Mouse (Mus musculus): ENCODE measurements around the gene Ephb1. TPM values are rescaled to one million over a fixed set of nuclear protein-coding genes. Genes with fewer than 3 reads are reported as not detected.

Gene Ephb1
- polyA plus RNA-seq, 1 experiment from 2014 or later, result 6.5 TPM

DNA sequence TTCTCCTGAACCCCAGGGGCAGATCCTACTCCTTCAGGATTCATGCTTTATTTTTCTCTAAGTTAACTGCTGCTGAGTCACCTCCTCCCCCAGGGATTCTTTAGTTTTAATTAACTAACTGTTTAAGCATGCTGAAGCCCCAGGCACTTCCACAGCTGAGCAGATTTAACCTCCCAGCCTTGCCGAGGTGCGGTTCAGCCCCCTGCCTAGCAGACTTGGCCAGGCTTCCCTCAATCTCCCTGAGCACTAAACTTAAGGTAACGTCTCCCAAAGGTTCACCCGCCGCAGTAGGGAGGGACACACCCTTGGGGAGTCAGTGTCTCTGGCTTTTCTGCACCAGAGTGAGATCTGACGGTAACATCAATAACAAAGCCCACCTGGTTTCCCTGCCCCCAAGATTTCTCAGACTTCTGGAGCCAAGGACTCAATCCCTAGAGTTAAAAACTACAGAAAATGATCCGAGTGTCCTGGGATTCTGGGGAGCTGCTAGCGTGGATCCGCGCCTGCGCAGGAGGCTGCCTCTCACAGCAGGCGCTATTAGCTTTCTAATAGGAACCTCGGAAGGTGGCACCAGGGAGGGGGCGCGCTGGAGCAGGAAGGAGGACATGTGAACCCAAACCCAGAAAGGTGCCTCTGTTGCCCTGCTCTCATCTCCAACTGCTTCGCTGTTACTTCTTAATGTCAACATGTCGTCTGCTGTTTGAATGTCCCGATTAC is 87.0 kb downstream of the Ephb1 start:
- under 1% methylated on average over 18 of the region's 18 CpGs for WGBS
- H3K4me3 ChIP-seq, result peak overlapping the region; percentile 22
- H3K4me1 ChIP-seq, result peaks cover 11% of the 10 kb centered on the region
- H3K9me3 ChIP-seq, result no peaks in the 10 kb centered on the region
- no peaks in the 10 kb centered on the region for H3K36me3 ChIP-seq
- H3K27me3 ChIP-seq, result peaks cover 18% of the 10 kb centered on the region; the same call in 1 of the 2 replicates
- ATAC-seq (ENCODE audit: insufficient number of reproducible peaks, insufficient read depth, low FRiP score, low TSS enrichment), result no peak
- peak overlapping the region; percentile 53 for H3K4me2 ChIP-seq (replicated peaks)
- no peak overlapping the region for H3K27ac ChIP-seq
- H3K9ac ChIP-seq, result peak overlapping the region; percentile 39; the same call in 1 of the 2 replicates

GRCm38 (mm10) chr9:102263760-102264159 is 90.7 kb downstream of the Ephb1 start:
- no peak for ATAC-seq (ENCODE audit: insufficient number of reproducible peaks, insufficient read depth, low FRiP score, low TSS enrichment)
- no peak overlapping the region for H3K4me2 ChIP-seq (replicated peaks)
- peaks cover 11% of the 10 kb centered on the region for H3K4me1 ChIP-seq
- H3K4me3 ChIP-seq, result no peak overlapping the region
- no peaks in the 10 kb centered on the region for H3K9me3 ChIP-seq
- peaks cover 14% of the 10 kb centered on the region; the same call in 1 of the 2 replicates for H3K27me3 ChIP-seq
- no peak overlapping the region for H3K9ac ChIP-seq
- no peaks in the 10 kb centered on the region for H3K36me3 ChIP-seq
- 55% methylated on average over 7 of the region's 7 CpGs for WGBS
- no peak overlapping the region for H3K27ac ChIP-seq

GRCm38 (mm10) chr9:102262100-102262501 is 92.4 kb downstream of the Ephb1 start:
- no peak for ATAC-seq (ENCODE audit: insufficient number of reproducible peaks, insufficient read depth, low FRiP score, low TSS enrichment)

DNA sequence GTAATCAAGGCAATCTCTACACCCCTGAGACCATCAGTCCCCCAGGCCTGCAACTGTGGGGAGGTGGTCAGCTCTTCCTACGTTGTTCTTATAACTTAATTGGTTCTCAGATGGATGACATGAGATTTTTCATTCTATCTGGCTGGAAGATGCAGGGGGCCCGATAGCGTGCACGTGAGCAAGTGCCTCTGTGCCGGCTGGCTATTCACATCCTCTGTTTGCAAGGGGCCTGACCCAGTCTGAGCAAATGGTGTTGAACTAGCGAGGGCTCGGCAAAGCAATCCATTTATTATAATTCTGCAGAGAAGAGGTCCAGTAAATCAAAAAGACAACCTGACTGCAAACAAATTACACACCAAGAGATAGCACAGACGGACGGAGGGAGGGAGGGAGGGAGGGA is 93.0 kb downstream of the Ephb1 start:
- Histone ChIP-seq H3K4me2 (replicated peaks) (no peak overlapping the region), H3K36me3 (no peaks in the 10 kb centered on the region), H3K27ac (no peak overlapping the region), H3K4me3 (no peak overlapping the region), H3K9me3 (no peaks in the 10 kb centered on the region), H3K27me3 (0 out of 2 replicates have a peak, but pooled peaks cover 7% of the 10 kb centered on the region), H3K9ac (no peak overlapping the region), H3K4me1 (no peaks in the 10 kb centered on the region)
- no peak for ATAC-seq (ENCODE audit: insufficient number of reproducible peaks, insufficient read depth, low FRiP score, low TSS enrichment)
- 27% methylated on average over 9 of the region's 9 CpGs for WGBS

More at GRCm38 (mm10) chr9:102262100-102262501, 92.4 kb downstream of the Ephb1 start:
- Histone ChIP-seq H3K9ac (no peak overlapping the region), H3K9me3 (no peaks in the 10 kb centered on the region), H3K4me2 (replicated peaks) (no peak overlapping the region), H3K27ac (no peak overlapping the region), H3K4me3 (no peak overlapping the region), H3K36me3 (no peaks in the 10 kb centered on the region), H3K4me1 (no peaks in the 10 kb centered on the region), H3K27me3 (0 out of 2 replicates have a peak, but pooled peaks cover 7% of the 10 kb centered on the region)
- 27% methylated on average over 4 of the region's 4 CpGs for WGBS

DNA sequence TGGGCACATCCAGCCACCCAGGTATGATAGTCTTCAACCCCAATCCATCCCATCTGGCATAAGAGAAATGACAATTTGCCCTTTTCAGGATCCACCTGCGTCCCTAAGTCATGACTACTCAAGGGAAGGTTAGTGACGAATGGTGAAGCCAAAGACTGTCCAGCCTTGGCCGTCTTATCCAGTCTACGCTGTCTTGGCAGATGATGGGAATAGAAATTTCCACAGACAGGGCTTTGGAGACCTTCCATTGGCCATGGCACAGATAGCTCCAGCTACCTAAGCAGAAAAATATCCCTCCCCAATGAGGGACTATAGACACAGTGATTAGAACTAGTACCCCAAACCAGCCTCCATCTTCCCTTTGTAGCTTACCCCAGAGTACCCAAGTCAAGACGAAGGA is 98.1 kb downstream of the Ephb1 start:
- Histone ChIP-seq H3K9me3 (no peaks in the 10 kb centered on the region), H3K4me1 (no peaks in the 10 kb centered on the region), H3K27me3 (no peaks in the 10 kb centered on the region), H3K4me2 (replicated peaks) (no peak overlapping the region), H3K36me3 (no peaks in the 10 kb centered on the region), H3K9ac (no peak overlapping the region), H3K27ac (no peak overlapping the region), H3K4me3 (no peak overlapping the region)
- no peak for ATAC-seq (ENCODE audit: insufficient number of reproducible peaks, insufficient read depth, low FRiP score, low TSS enrichment)
- WGBS, result 91% methylated on average over 5 of the region's 5 CpGs

DNA sequence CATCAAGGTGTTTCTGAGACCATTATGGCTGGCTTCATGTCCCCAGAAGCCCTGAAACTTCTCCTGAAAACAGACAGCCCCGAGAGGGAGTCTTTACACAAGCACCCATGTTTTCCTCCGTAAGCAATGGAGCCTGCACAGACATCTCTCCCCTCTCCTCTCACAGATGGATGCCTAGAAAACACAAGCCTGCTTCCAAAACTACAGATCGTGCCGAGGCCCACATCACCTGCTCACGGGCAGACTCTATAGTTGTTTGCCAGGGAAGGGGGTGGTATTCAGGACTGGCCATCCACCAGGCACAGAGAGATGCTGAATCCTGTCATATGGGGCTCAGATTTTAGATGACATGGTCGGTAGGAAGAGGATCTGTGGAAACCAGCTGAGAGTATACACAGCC is 98.7 kb downstream of the Ephb1 start:
- Histone ChIP-seq H3K4me2 (replicated peaks) (no peak overlapping the region), H3K9me3 (no peaks in the 10 kb centered on the region), H3K27ac (no peak overlapping the region), H3K4me3 (no peak overlapping the region), H3K9ac (no peak overlapping the region), H3K36me3 (no peaks in the 10 kb centered on the region), H3K4me1 (no peaks in the 10 kb centered on the region), H3K27me3 (no peaks in the 10 kb centered on the region)
- ATAC-seq (ENCODE audit: insufficient number of reproducible peaks, insufficient read depth, low FRiP score, low TSS enrichment), result no peak
- WGBS, result 82% methylated on average over 6 of the region's 6 CpGs

GRCm38 (mm10) chr9:102249124-102249816 is 105.2 kb downstream of the Ephb1 start:
- Histone ChIP-seq H3K27me3 (peaks cover 3% of the 10 kb centered on the region; the same call in 1 of the 2 replicates), H3K4me3 (no peak overlapping the region), H3K9ac (no peak overlapping the region), H3K9me3 (no peaks in the 10 kb centered on the region), H3K27ac (no peak overlapping the region), H3K4me2 (replicated peaks) (no peak overlapping the region), H3K4me1 (no peaks in the 10 kb centered on the region), H3K36me3 (no peaks in the 10 kb centered on the region)
- ATAC-seq (ENCODE audit: insufficient number of reproducible peaks, insufficient read depth, low FRiP score, low TSS enrichment), result no peak
- WGBS, result 30% methylated on average over 9 of the region's 9 CpGs

GRCm38 (mm10) chr9:102245551-102245950 is 108.9 kb downstream of the Ephb1 start:
- 68% methylated on average over 7 of the region's 7 CpGs for WGBS
- 0 out of 2 replicates have a peak, but pooled peaks cover 6% of the 10 kb centered on the region for H3K4me1 ChIP-seq

DNA sequence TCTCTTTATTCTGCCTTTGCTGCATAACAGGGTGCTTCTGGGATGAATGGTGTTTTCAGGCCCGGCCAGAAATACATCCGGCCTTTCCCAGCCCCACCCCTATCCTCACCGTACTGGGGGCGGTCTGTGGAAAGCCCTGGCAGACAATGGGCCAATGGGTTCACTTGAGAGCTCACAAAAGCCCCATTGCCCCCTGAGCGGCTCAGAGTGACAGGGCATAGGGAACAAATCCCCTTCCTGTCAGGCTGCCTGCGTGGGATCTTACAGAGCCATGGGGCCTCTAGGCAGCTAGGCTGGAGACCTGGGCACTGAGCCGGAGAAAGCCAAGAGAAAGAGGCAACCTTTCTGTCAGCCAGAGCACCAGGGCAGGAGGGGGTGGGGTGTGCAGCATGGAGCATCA is 111.2 kb downstream of the Ephb1 start:
- Histone ChIP-seq H3K27me3 (no peaks in the 10 kb centered on the region), H3K27ac (no peak overlapping the region)
- WGBS, result 10% methylated on average over 7 of the region's 7 CpGs

More at GRCm38 (mm10) chr9:102245551-102245950, 108.9 kb downstream of the Ephb1 start:
- no peak overlapping the region for H3K9ac ChIP-seq
- H3K36me3 ChIP-seq, result no peaks in the 10 kb centered on the region
- no peak overlapping the region for H3K4me3 ChIP-seq
- H3K27ac ChIP-seq, result no peak overlapping the region
- no peak for ATAC-seq (ENCODE audit: insufficient number of reproducible peaks, insufficient read depth, low FRiP score, low TSS enrichment)
- H3K27me3 ChIP-seq, result peaks cover 3% of the 10 kb centered on the region; the same call in 1 of the 2 replicates
- H3K9me3 ChIP-seq, result no peaks in the 10 kb centered on the region
- no peak overlapping the region for H3K4me2 ChIP-seq (replicated peaks)

GRCm38 (mm10) chr9:102241546-102241945 is 112.9 kb downstream of the Ephb1 start:
- no peak overlapping the region for H3K9ac ChIP-seq
- no peak overlapping the region for H3K4me3 ChIP-seq
- no peak overlapping the region for H3K4me2 ChIP-seq (replicated peaks)
- H3K27ac ChIP-seq, result no peak overlapping the region
- H3K4me1 ChIP-seq, result 0 out of 2 replicates have a peak, but pooled peaks cover 6% of the 10 kb centered on the region
- ATAC-seq (ENCODE audit: insufficient number of reproducible peaks, insufficient read depth, low FRiP score, low TSS enrichment), result no peak
- H3K9me3 ChIP-seq, result no peaks in the 10 kb centered on the region
- WGBS, result 61% methylated on average over 2 of the region's 2 CpGs
- H3K36me3 ChIP-seq, result no peaks in the 10 kb centered on the region
- H3K27me3 ChIP-seq, result no peaks in the 10 kb centered on the region

More for the DNA sequence above, 111.2 kb downstream of the Ephb1 start:
- Histone ChIP-seq H3K36me3 (no peaks in the 10 kb centered on the region), H3K4me1 (0 out of 2 replicates have a peak, but pooled peaks cover 6% of the 10 kb centered on the region), H3K9me3 (no peaks in the 10 kb centered on the region), H3K9ac (no peak overlapping the region), H3K4me3 (no peak overlapping the region), H3K4me2 (replicated peaks) (no peak overlapping the region)
- ATAC-seq (ENCODE audit: insufficient number of reproducible peaks, insufficient read depth, low FRiP score, low TSS enrichment), result 0 out of 2 replicates have a peak, but pooled peaks have one; percentile 36

- Histone ChIP-seq H3K27me3 (no peaks in the 10 kb centered on the region), H3K4me3 (no peak overlapping the region), H3K4me2 (replicated peaks) (no peak overlapping the region), H3K36me3 (no peaks in the 10 kb centered on the region), H3K27ac (no peak overlapping the region), H3K9ac (no peak overlapping the region), H3K9me3 (no peaks in the 10 kb centered on the region), H3K4me1 (0 out of 2 replicates have a peak, but pooled peaks cover 6% of the 10 kb centered on the region)
- ATAC-seq (ENCODE audit: insufficient number of reproducible peaks, insufficient read depth, low FRiP score, low TSS enrichment), result no peak
- 81% methylated on average over 4 of the region's 4 CpGs for WGBS
Observed at GRCm38 (mm10) chr9:102240215-102240614, 114.3 kb downstream of the Ephb1 start.

All from embryonic facial prominence, embryonic 12.5 days (tissue).